8 mouse cellular contexts compared by ENCODE assay signal in the genomic region with DNA sequence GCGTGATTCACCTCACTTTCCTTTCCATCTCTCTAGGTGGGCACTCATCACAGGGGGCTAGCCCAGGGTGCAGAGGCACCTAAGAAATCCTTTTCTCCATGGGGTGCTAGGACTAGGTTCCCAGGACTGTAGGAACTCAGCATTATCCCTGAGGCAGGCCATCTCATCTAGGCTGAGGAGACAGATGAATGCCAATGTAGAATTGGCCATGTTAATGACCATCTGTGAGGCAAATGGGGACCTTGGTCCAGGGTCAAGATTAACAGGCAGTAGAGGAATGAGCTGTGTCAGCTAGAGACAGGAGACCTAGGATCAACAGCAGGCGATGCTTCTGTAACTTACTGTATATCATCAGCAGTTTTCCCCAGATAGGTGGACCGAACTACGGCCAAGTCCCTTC. TPM values are rescaled to one million over a fixed set of nuclear protein-coding genes. Genes with fewer than 3 reads are reported as not detected.
DNase-seq lines count a peak whose midpoint lies in the region; ATAC-seq lines count a peak whose summit lies in the region.

No protein-coding gene starts in this region.

- WGBS in forebrain, embryonic 12.5 days: 82% methylated on average over 4 of the region's 4 CpGs
- WGBS in forebrain, embryonic 16.5 days: 94% methylated on average over 4 of the region's 4 CpGs
- WGBS in neural tube, embryonic 13.5 days: 84% methylated on average over 4 of the region's 4 CpGs

- H3K27me3 ChIP-seq in forebrain, embryonic 12.5 days: peaks cover 8% of the 10 kb centered on the region; the same call in 1 of the 2 replicates
- H3K27me3 ChIP-seq in forebrain, embryonic 16.5 days (replicated peaks; ENCODE audit: control insufficient read depth, insufficient read depth, low read length): no peaks in the 10 kb centered on the region
- no peaks in the 10 kb centered on the region for H3K27me3 ChIP-seq in neural tube, embryonic 13.5 days

- no peaks in the 10 kb centered on the region for H3K9me3 ChIP-seq in forebrain, embryonic 12.5 days
- H3K9me3 ChIP-seq in forebrain, embryonic 16.5 days (ENCODE audit: control insufficient read depth, low read length): no peaks in the 10 kb centered on the region
- H3K9me3 ChIP-seq in neural tube, embryonic 13.5 days: no peaks in the 10 kb centered on the region

- no peaks in the 10 kb centered on the region for H3K36me3 ChIP-seq in forebrain, embryonic 12.5 days (replicated peaks)
- H3K36me3 ChIP-seq in forebrain, embryonic 16.5 days (ENCODE audit: control insufficient read depth, insufficient read depth): no peaks in the 10 kb centered on the region
- H3K36me3 ChIP-seq in neural tube, embryonic 13.5 days: 0 out of 2 replicates have a peak, but pooled peaks cover 5% of the 10 kb centered on the region

- ATAC-seq in forebrain, embryonic 12.5 days (ENCODE audit: low FRiP score): no peak
- no peak for ATAC-seq in forebrain, embryonic 16.5 days
- ATAC-seq in neural tube, embryonic 13.5 days (ENCODE audit: low read depth): no peak

- no peak for DNase-seq in neural tube, embryonic 10.5 days (ENCODE audit: extremely low spot score, low spot score)
- DNase-seq in kidney, postnatal 36 days: peak; percentile 47 to 70
- DNase-seq in ovary, postnatal 10 days (ENCODE audit: low spot score): no peak
- no peak for DNase-seq in layer of hippocampus, adult 18-20 months (ENCODE audit: low spot score in 2 of 2)
- DNase-seq in c-Kit-positive CD71-positive TER-119-positive erythroid progenitor cells, embryonic 14.5 days (ENCODE audit: low spot score): no peak

- no peak overlapping the region for H3K27ac ChIP-seq in forebrain, embryonic 12.5 days
- no peak overlapping the region for H3K27ac ChIP-seq in forebrain, embryonic 16.5 days (ENCODE audit: low read length)
- no peak overlapping the region for H3K27ac ChIP-seq in neural tube, embryonic 13.5 days (replicated peaks)

- no peak overlapping the region for H3K9ac ChIP-seq in forebrain, embryonic 12.5 days
- H3K9ac ChIP-seq in forebrain, embryonic 16.5 days (replicated peaks; ENCODE audit: low read depth, low read length): no peak overlapping the region
- H3K9ac ChIP-seq in neural tube, embryonic 13.5 days: peak overlapping the region; percentile 79

- peaks cover 20% of the 10 kb centered on the region for H3K4me1 ChIP-seq in forebrain, embryonic 12.5 days
- peaks cover 22% of the 10 kb centered on the region for H3K4me1 ChIP-seq in forebrain, embryonic 16.5 days (replicated peaks; ENCODE audit: control insufficient read depth, insufficient read depth, low read length)
- peaks cover 25% of the 10 kb centered on the region for H3K4me1 ChIP-seq in neural tube, embryonic 13.5 days (replicated peaks)

- no peak overlapping the region for H3K4me3 ChIP-seq in forebrain, embryonic 12.5 days (replicated peaks)
- H3K4me3 ChIP-seq in forebrain, embryonic 16.5 days (replicated peaks; ENCODE audit: low read length): no peak overlapping the region
- 0 out of 2 replicates have a peak overlapping the region, but pooled peaks have one; percentile 84 for H3K4me3 ChIP-seq in neural tube, embryonic 13.5 days

- peak overlapping the region; percentile 89 for H3K4me2 ChIP-seq in forebrain, embryonic 12.5 days
- H3K4me2 ChIP-seq in forebrain, embryonic 16.5 days (ENCODE audit: low read length): no peak overlapping the region
- peak overlapping the region; percentile 72 for H3K4me2 ChIP-seq in neural tube, embryonic 13.5 days

RNA-seq across cellular contexts. Expression of gene Pdk2, which starts 1.4 kb away (rescaled TPM):
- 17.3 and 19.4 TPM in 2 replicates for polyA plus RNA-seq in forebrain, embryonic 12.5 days (2016; fragmentation: Nextera tagmentation; extraction: Ambion mirVana)
- polyA plus RNA-seq in forebrain, embryonic 16.5 days (2015; fragmentation: Nextera tagmentation; extraction: Ambion mirVana): 27.6 and 29.2 TPM in 2 replicates
- polyA plus RNA-seq in neural tube, embryonic 13.5 days (2015; fragmentation: Nextera tagmentation; extraction: Ambion mirVana): 26.2 and 27.6 TPM in 2 replicates
- total RNA-seq in layer of hippocampus, adult 18-20 months (2021): 100 to 1,000 TPM; 137 to 142 TPM

RNA-seq across cellular contexts. Expression of gene Samd14, which starts 30.1 kb away (rescaled TPM):
- polyA plus RNA-seq in forebrain, embryonic 12.5 days (2016; fragmentation: Nextera tagmentation; extraction: Ambion mirVana): 80.5 and 86.7 TPM in 2 replicates
- 123 and 134 TPM in 2 replicates for polyA plus RNA-seq in forebrain, embryonic 16.5 days (2015; fragmentation: Nextera tagmentation; extraction: Ambion mirVana)
- polyA plus RNA-seq in neural tube, embryonic 13.5 days (2015; fragmentation: Nextera tagmentation; extraction: Ambion mirVana): 133 and 151 TPM in 2 replicates
- total RNA-seq in layer of hippocampus, adult 18-20 months (2021): 10 to 100 TPM; 38.2 to 42.8 TPM

RNA-seq across cellular contexts. Expression of gene Itga3, which starts 36.8 kb away (rescaled TPM):
- polyA plus RNA-seq in forebrain, embryonic 12.5 days (2016; fragmentation: Nextera tagmentation; extraction: Ambion mirVana): 3.8 and 5.2 TPM in 2 replicates
- polyA plus RNA-seq in forebrain, embryonic 16.5 days (2015; fragmentation: Nextera tagmentation; extraction: Ambion mirVana): 6.3 and 8.5 TPM in 2 replicates
- 12.0 and 12.1 TPM in 2 replicates for polyA plus RNA-seq in neural tube, embryonic 13.5 days (2015; fragmentation: Nextera tagmentation; extraction: Ambion mirVana)
- total RNA-seq in layer of hippocampus, adult 18-20 months (2021): 10 to 100 TPM; 11.2 to 14.0 TPM

RNA-seq across cellular contexts. Expression of gene Ppp1r9b, which starts 48.9 kb away (rescaled TPM):
- polyA plus RNA-seq in forebrain, embryonic 12.5 days (2016; fragmentation: Nextera tagmentation; extraction: Ambion mirVana): 16.6 and 17.7 TPM in 2 replicates
- polyA plus RNA-seq in forebrain, embryonic 16.5 days (2015; fragmentation: Nextera tagmentation; extraction: Ambion mirVana): 22.0 and 22.4 TPM in 2 replicates
- 18.0 and 19.3 TPM in 2 replicates for polyA plus RNA-seq in neural tube, embryonic 13.5 days (2015; fragmentation: Nextera tagmentation; extraction: Ambion mirVana)
- total RNA-seq in layer of hippocampus, adult 18-20 months (2021): 1,000 to 10,000 TPM in 1 of 2 experiments, 100 to 1,000 TPM in 1; 993 to 1,036 TPM

Comparison
In these comparisons a context has a peak if more than half of its experiments do, and no peak if none do; other contexts are left out.
1. DNase-seq: peak in kidney, postnatal 36 days (2 of 2); none in neural tube, embryonic 10.5 days (single experiment), ovary, postnatal 10 days (single experiment), layer of hippocampus, adult 18-20 months (0 of 2) and c-Kit-positive CD71-positive TER-119-positive erythroid progenitor cells, embryonic 14.5 days (single experiment).